In the genomic region with DNA sequence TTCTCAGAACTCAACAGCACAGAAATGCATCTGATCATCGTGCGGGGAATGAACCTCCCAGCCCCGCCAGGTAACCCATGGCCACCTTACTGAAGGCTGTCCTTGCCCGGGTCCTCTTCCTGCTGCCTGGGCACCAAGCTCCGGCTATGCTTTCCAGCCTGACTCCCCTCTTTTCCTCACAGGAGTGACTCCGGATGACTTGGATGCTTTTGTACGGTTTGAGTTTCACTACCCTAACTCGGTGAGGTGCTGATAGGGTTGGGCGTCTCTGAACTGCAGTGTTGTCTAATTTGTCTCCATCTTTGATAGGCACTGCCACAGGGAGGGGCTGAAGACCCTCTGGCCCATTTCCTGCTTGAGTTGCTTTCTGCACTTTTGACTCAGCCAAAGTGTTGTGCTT, we compare ENCODE assay signal across 19 mouse cellular contexts. TPM values are rescaled to one million over a fixed set of nuclear protein-coding genes. Genes with fewer than 3 reads are reported as not detected.
A peak's percentile ranks its signal among the peaks of the same experiment; 100 is the strongest.
DNase-seq lines count a peak whose midpoint lies in the region; ATAC-seq and TF ChIP-seq lines count a peak whose summit lies in the region.
"Had no signal": no experiment of that assay in that cellular context is flagged by ENCODE, and none has a peak within 500 bp of the region (broad histone marks: within the 10 kb centered on the region; RNA-seq: fewer than 3 reads in every experiment).

No protein-coding gene starts in this region.

- H3K27ac ChIP-seq in gastrocnemius, adult 2 months, result peak overlapping the region; percentile 8; the same call in 1 of the 2 replicates
- peak overlapping the region; percentile 79 for H3K27ac ChIP-seq in kidney, embryonic 15.5 days
- no peak overlapping the region for H3K27ac ChIP-seq in kidney, adult 2 months (ENCODE audit: insufficient read depth, low read depth, low read length)
- peak overlapping the region; percentile 25; the same call in 1 of the 2 replicates for H3K27ac ChIP-seq in kidney, postnatal 0 days
- H3K27ac ChIP-seq: embryonic facial prominence, embryonic 13.5 days; embryonic facial prominence, embryonic 15.5 days; forebrain, embryonic 10.5 days; forebrain, embryonic 13.5 days; forebrain, embryonic 15.5 days had no signal

- H3K27me3 ChIP-seq in kidney, embryonic 15.5 days, result no peaks in the 10 kb centered on the region
- H3K27me3 ChIP-seq in kidney, adult 2 months (replicated peaks; ENCODE audit: control insufficient read depth, insufficient read depth, low read length), result no peaks in the 10 kb centered on the region
- H3K27me3 ChIP-seq in kidney, postnatal 0 days (ENCODE audit: insufficient read depth, low read length), result no peaks in the 10 kb centered on the region
- H3K27me3 ChIP-seq: embryonic facial prominence, embryonic 13.5 days; embryonic facial prominence, embryonic 15.5 days; forebrain, embryonic 13.5 days; forebrain, embryonic 15.5 days had no signal

- H3K4me2 ChIP-seq in kidney, embryonic 15.5 days, result no peak overlapping the region
- no peak overlapping the region for H3K4me2 ChIP-seq in kidney, postnatal 0 days (ENCODE audit: low read length)
- H3K4me2 ChIP-seq: embryonic facial prominence, embryonic 13.5 days; embryonic facial prominence, embryonic 15.5 days; forebrain, embryonic 13.5 days; forebrain, embryonic 15.5 days had no signal

- intact Hi-C loops in gastrocnemius, adult 2 months (cut with DNase I), result no loop called here

- peak; percentile 15; the same call in 1 of the 2 replicates for ATAC-seq in kidney, embryonic 15.5 days (replicated peaks; ENCODE audit: low FRiP score)
- no peak for ATAC-seq in kidney, postnatal 0 days (replicated peaks; ENCODE audit: low FRiP score, low read depth)
- ATAC-seq: forebrain, embryonic 13.5 days; forebrain, embryonic 15.5 days had no signal

- DNase-seq in gastrocnemius, adult 2 months, result no peak
- DNase-seq in gastrocnemius, adult 8-10 months (ENCODE audit: low spot score in 2 of 2), result no peak
- DNase-seq in kidney, adult 2 months, result no peak
- DNase-seq in kidney, postnatal 0 days (ENCODE audit: low spot score), result peak; percentile 14
- no peak for DNase-seq in kidney, postnatal 36 days
- DNase-seq: cerebellum, adult 11 months; cerebellum, adult 18-20 months; cerebellum, adult 8-10 months; cerebellum, adult 9-11 months; cerebellum, postnatal 14 days; cerebellum, postnatal 36 days; embryo, embryonic 11 days had no signal

- 77% methylated on average over 9 of the region's 9 CpGs for WGBS in kidney, embryonic 15.5 days
- WGBS in kidney, adult 2 months, result 65% methylated on average over 9 of the region's 9 CpGs
- 63% methylated on average over 9 of the region's 9 CpGs for WGBS in kidney, postnatal 0 days

- no peak for TF ChIP-seq CTCF in gastrocnemius, adult 2 months (IDR thresholded peaks at IDR 0.05)
- no peak for TF ChIP-seq CTCF in kidney, adult 2 months (conservative IDR thresholded peaks at IDR 0.05; ENCODE audit: insufficient read depth, insufficient read length, low read depth, low read length)
- TF ChIP-seq CTCF in kidney, postnatal 0 days (IDR thresholded peaks at IDR 0.05; ENCODE audit: low read depth), result no peak

- H3K9me3 ChIP-seq in kidney, embryonic 15.5 days (replicated peaks), result no peaks in the 10 kb centered on the region
- H3K9me3 ChIP-seq in kidney, postnatal 0 days (replicated peaks; ENCODE audit: low read length), result no peaks in the 10 kb centered on the region
- H3K9me3 ChIP-seq: embryonic facial prominence, embryonic 13.5 days; embryonic facial prominence, embryonic 15.5 days; forebrain, embryonic 10.5 days; forebrain, embryonic 13.5 days; forebrain, embryonic 15.5 days had no signal

- TF ChIP-seq POLR2A in kidney, adult 2 months (IDR thresholded peaks at IDR 0.05; ENCODE audit: low read depth, low read length), result no peak

- no peak overlapping the region for H3K4me3 ChIP-seq in gastrocnemius, adult 2 months
- H3K4me3 ChIP-seq in kidney, embryonic 15.5 days (replicated peaks), result no peak overlapping the region
- H3K4me3 ChIP-seq in kidney, adult 2 months (ENCODE audit: insufficient read depth, low read depth, low read length), result no peak overlapping the region
- H3K4me3 ChIP-seq in kidney, postnatal 0 days (replicated peaks; ENCODE audit: low read depth, low read length), result no peak overlapping the region
- H3K4me3 ChIP-seq: embryonic facial prominence, embryonic 13.5 days; embryonic facial prominence, embryonic 15.5 days; erythroblast, embryonic 14.5 days; forebrain, embryonic 10.5 days; forebrain, embryonic 13.5 days; forebrain, embryonic 15.5 days had no signal

- peaks cover 98% of the 10 kb centered on the region for H3K36me3 ChIP-seq in kidney, embryonic 15.5 days
- peaks cover 3% of the 10 kb centered on the region; the same call in 1 of the 2 replicates for H3K36me3 ChIP-seq in kidney, adult 2 months (ENCODE audit: control insufficient read depth, insufficient read depth, low read length)
- peaks cover 57% of the 10 kb centered on the region for H3K36me3 ChIP-seq in kidney, postnatal 0 days (ENCODE audit: insufficient read depth, low read length)

- H3K4me1 ChIP-seq in kidney, embryonic 15.5 days, result peaks cover 11% of the 10 kb centered on the region
- H3K4me1 ChIP-seq in kidney, adult 2 months (ENCODE audit: control insufficient read depth, insufficient read depth, low read length), result no peaks in the 10 kb centered on the region
- H3K4me1 ChIP-seq in kidney, postnatal 0 days (replicated peaks; ENCODE audit: insufficient read depth, low read length), result no peaks in the 10 kb centered on the region
- H3K4me1 ChIP-seq: embryonic facial prominence, embryonic 13.5 days; embryonic facial prominence, embryonic 15.5 days; forebrain, embryonic 13.5 days; forebrain, embryonic 15.5 days had no signal

- no peak overlapping the region for H3K9ac ChIP-seq in kidney, embryonic 15.5 days
- H3K9ac ChIP-seq in kidney, postnatal 0 days (ENCODE audit: low read depth, low read length), result no peak overlapping the region
- H3K9ac ChIP-seq: embryonic facial prominence, embryonic 13.5 days; embryonic facial prominence, embryonic 15.5 days; forebrain, embryonic 13.5 days; forebrain, embryonic 15.5 days had no signal

RNA-seq across cellular contexts. Expression of gene Cc2d1b, which starts 10.4 kb away (rescaled TPM):
- total RNA-seq in gastrocnemius, adult 2 months (2021), result 10 to 100 TPM; 17.2 to 20.7 TPM
- 10 to 100 TPM; 17.2 to 21.1 (median 19.7) TPM for total RNA-seq in gastrocnemius, adult 8-10 months (2022)
- polyA plus RNA-seq in kidney, embryonic 15.5 days (2015; fragmentation: Nextera tagmentation; extraction: Ambion mirVana), result 29.2 and 32.3 TPM in 2 replicates
- 26.4 and 29.2 TPM in 2 replicates for polyA plus RNA-seq in kidney, adult 2 months (2012; rRNA removed)
- polyA plus RNA-seq in kidney, postnatal 0 days (2015; fragmentation: Nextera tagmentation; extraction: Ambion mirVana), result 28.7 and 29.8 TPM in 2 replicates

RNA-seq across cellular contexts. Expression of gene Orc1, which starts 50.9 kb away (rescaled TPM):
- under 1 TPM in 1 of 2 experiments, not detected in 1; 0.38 TPM for total RNA-seq in gastrocnemius, adult 2 months (2021)
- total RNA-seq in gastrocnemius, adult 8-10 months (2022), result not detected
- polyA plus RNA-seq in kidney, embryonic 15.5 days (2015; fragmentation: Nextera tagmentation; extraction: Ambion mirVana), result 10.7 and 12.0 TPM in 2 replicates
- 0.13 TPM in 1 of 2 replicates, not detected in the other for polyA plus RNA-seq in kidney, adult 2 months (2012; rRNA removed)
- 4.6 and 4.9 TPM in 2 replicates for polyA plus RNA-seq in kidney, postnatal 0 days (2015; fragmentation: Nextera tagmentation; extraction: Ambion mirVana)

RNA-seq across cellular contexts. Expression of gene Prpf38a, which starts 51.0 kb away (rescaled TPM):
- total RNA-seq in gastrocnemius, adult 2 months (2021), result 10 to 100 TPM; 12.1 to 13.0 TPM
- total RNA-seq in gastrocnemius, adult 8-10 months (2022), result 10 to 100 TPM; 10.6 to 13.4 (median 12.6) TPM
- polyA plus RNA-seq in kidney, embryonic 15.5 days (2015; fragmentation: Nextera tagmentation; extraction: Ambion mirVana), result 87.8 and 88.8 TPM in 2 replicates
- polyA plus RNA-seq in kidney, adult 2 months (2012; rRNA removed), result 3.7 and 5.5 TPM in 2 replicates
- polyA plus RNA-seq in kidney, postnatal 0 days (2015; fragmentation: Nextera tagmentation; extraction: Ambion mirVana), result 66.6 and 68.2 TPM in 2 replicates

Comparison
In these comparisons a context has a peak if more than half of its experiments do, and no peak if none do; other contexts are left out.
1. RNA of gene Prpf38a, which starts 51.0 kb away (polyA plus RNA-seq): 87.8 to 88.8 TPM in kidney, embryonic 15.5 days and 66.6 to 68.2 TPM in kidney, postnatal 0 days; 3.7 to 5.5 TPM in kidney, adult 2 months; every median in the first group is over 10 times any median in the second.